Mouse (Mus musculus) midbrain, embryonic 12.5 days (tissue): ENCODE data around the gene Ccdc130. TPM values are rescaled to one million over a fixed set of nuclear protein-coding genes. Genes with fewer than 3 reads are reported as not detected.

ENCODE experiments used
- ATAC-seq: fragments of 200-750 bp; cut with Nextera tagmentation; 2 replicates; pipeline ENCODE4 v1.8.0; 2017; ENCODE audit warnings: low read depth, moderate TSS enrichment, moderate library complexity; ENCODE audit not compliant: low FRiP score
- H3K27ac ChIP-seq: fragments of 300-500 bp; sonication (generic); replicated peaks from 2 replicates; pipeline ENCODE4 v1.5.1; 2016; ENCODE audit warnings: mild to moderate bottlenecking
- H3K27me3 ChIP-seq: fragments of 300-500 bp; sonication (generic); 2 replicates; pipeline ENCODE4 v1.6.1; 2016; ENCODE audit warnings: mild to moderate bottlenecking
- H3K36me3 ChIP-seq: fragments of 300-500 bp; sonication (generic); 2 replicates; pipeline ENCODE4 v1.6.1; 2016
- H3K4me1 ChIP-seq: fragments of 300-500 bp; sonication (generic); 2 replicates; pipeline ENCODE4 v1.6.1; 2016
- H3K4me2 ChIP-seq: fragments of 300-500 bp; sonication (generic); replicated peaks from 2 replicates; pipeline ENCODE4 v1.6.1; 2016; ENCODE audit warnings: mild to moderate bottlenecking, moderate library complexity
- H3K4me3 ChIP-seq: fragments of 300-500 bp; sonication (generic); 2 replicates; pipeline ENCODE4 v1.5.1; 2016; ENCODE audit warnings: mild to moderate bottlenecking
- H3K9ac ChIP-seq: fragments of 300-500 bp; sonication (generic); replicated peaks from 2 replicates; pipeline ENCODE4 v1.6.1; 2016; ENCODE audit warnings: mild to moderate bottlenecking, moderate library complexity
- H3K9me3 ChIP-seq: fragments of 300-500 bp; sonication (generic); 2 replicates; pipeline ENCODE4 v1.6.1; 2016; ENCODE audit warnings: mild to moderate bottlenecking
- WGBS: fragments of 180-500 bp; shearing (Covaris S2); methylation state at CpG from one replicate; pipeline ENCODE4 v1.1.7; 2016; 5-methylcytosine and 5-hydroxymethylcytosine counted together
- microRNA counts: library from miRNA; unstranded; fragments of <30 nt; microRNA quantifications from one replicate; lab custom pipeline; 2017
- microRNA-seq: library from miRNA; unstranded; fragments of <30 nt; microRNA quantifications from one replicate; pipeline ENCODE4, GENCODE M21; 2017
- polyA plus RNA-seq: library from polyadenylated mRNA; unstranded; fragments of >200 nt; fragmentation: Nextera tagmentation; extraction: Ambion mirVana; gene quantifications from 2 replicates; pipeline ENCODE4 v1.2.1, GENCODE M21; 2016

Gene Ccdc130
- polyA plus RNA-seq, 1 experiment from 2014 or later, result 24.3 TPM

- 53% methylated on average over 32 of the region's 34 CpGs for WGBS
- peaks cover 24% of the 10 kb centered on the region for H3K4me1 ChIP-seq
- H3K9ac ChIP-seq, result no peak overlapping the region
- peak; percentile 59; the same call in 1 of the 2 replicates for ATAC-seq
- peak overlapping the region; percentile 3; the same call in 1 of the 2 replicates for H3K4me2 ChIP-seq
- H3K27me3 ChIP-seq, result no peaks in the 10 kb centered on the region
- H3K27ac ChIP-seq, result no peak overlapping the region
- peaks cover 51% of the 10 kb centered on the region for H3K36me3 ChIP-seq
- H3K4me3 ChIP-seq, result no peak overlapping the region
- no peaks in the 10 kb centered on the region for H3K9me3 ChIP-seq
These were observed 59.9 kb downstream of the Ccdc130 start for GRCm38 (mm10) chr8:84210167-84210791.

GRCm38 (mm10) chr8:84208381-84209380 is 61.5 kb downstream of the Ccdc130 start:
- Histone ChIP-seq H3K9me3 (no peaks in the 10 kb centered on the region), H3K4me1 (peaks cover 29% of the 10 kb centered on the region), H3K4me2 (no peak overlapping the region), H3K27ac (0 out of 2 replicates have a peak overlapping the region, but pooled peaks have one; percentile 16), H3K9ac (peak overlapping the region; percentile 37; the same call in 1 of the 2 replicates), H3K4me3 (no peak overlapping the region), H3K36me3 (peaks cover 35% of the 10 kb centered on the region), H3K27me3 (no peaks in the 10 kb centered on the region)
- 37% methylated on average over 17 of the region's 17 CpGs for WGBS
- ATAC-seq, result no peak

- peaks cover 38% of the 10 kb centered on the region for H3K4me1 ChIP-seq
- H3K4me3 ChIP-seq, result no peak overlapping the region
- H3K27ac ChIP-seq, result 0 out of 2 replicates have a peak overlapping the region, but pooled peaks have one; percentile 16
- no peaks in the 10 kb centered on the region for H3K9me3 ChIP-seq
- H3K9ac ChIP-seq, result no peak overlapping the region
- peaks cover 1% of the 10 kb centered on the region; the same call in 1 of the 2 replicates for H3K27me3 ChIP-seq
- WGBS, result 54% methylated on average over 7 of the region's 7 CpGs
- peaks cover 26% of the 10 kb centered on the region for H3K36me3 ChIP-seq
- ATAC-seq, result no peak
- H3K4me2 ChIP-seq, result no peak overlapping the region
These were observed 62.4 kb downstream of the Ccdc130 start for GRCm38 (mm10) chr8:84207811-84208210.

MicroRNAs encoded within 50 kb of the gene (microRNA counts, 519-probe panel; counts per million panel counts)
- 6,115 counts per million, percentile 64 among the panel's probes with 10 or more counts for microRNA mmu-miR-23a (lab: Ali Mortazavi, UCI)
- microRNA mmu-miR-27a (lab: Ali Mortazavi, UCI), result 6,952 counts per million, percentile 77 among the panel's probes with 10 or more counts

Small RNAs within 50 kb of the gene (microRNA-seq; reads per million reads assigned to microRNA genes)
- 5,047 reads per million, percentile 90 among the genes with 10 or more reads in this experiment for gene Mir23a
- not detected for gene Mir24-2
- gene Mir27a, result 96.1 reads per million, percentile 50 among the genes with 10 or more reads in this experiment
- not detected for gene Mir3074-2

Other genes starting within 250 kb of the Ccdc130 start
- gene Palm3, start 248.9 kb downstream of the Ccdc130 start, polyA plus RNA-seq, result 3.5 and 3.9 TPM in 2 replicates
- gene Il27ra, start 227.8 kb downstream of the Ccdc130 start, polyA plus RNA-seq, result 0.46 and 0.52 TPM in 2 replicates
- not detected in 2 replicates for gene Rln3, start 225.4 kb downstream of the Ccdc130 start, polyA plus RNA-seq
- 1.5 and 1.6 TPM in 2 replicates for gene Gm10643, start 205.2 kb downstream of the Ccdc130 start, polyA plus RNA-seq
- gene Rfx1, start 203.5 kb downstream of the Ccdc130 start, polyA plus RNA-seq, result 9.3 and 10.0 TPM in 2 replicates
- 20.5 and 22.1 TPM in 2 replicates for gene Dcaf15, start 165.6 kb downstream of the Ccdc130 start, polyA plus RNA-seq
- gene Podnl1, start 144.4 kb downstream of the Ccdc130 start, polyA plus RNA-seq, result 0.46 and 0.51 TPM in 2 replicates
- 19.0 and 19.5 TPM in 2 replicates for gene Cc2d1a, start 122.4 kb downstream of the Ccdc130 start, polyA plus RNA-seq
- gene 4930432K21Rik, start 122.4 kb downstream of the Ccdc130 start, polyA plus RNA-seq, result 2.4 TPM in 2 replicates
- 4.5 and 8.3 TPM in 2 replicates for gene Nanos3, start 85.2 kb downstream of the Ccdc130 start, polyA plus RNA-seq
- 55.3 and 55.7 TPM in 2 replicates for gene Zswim4, start 33.3 kb downstream of the Ccdc130 start, polyA plus RNA-seq
- gene D8Ertd738e, start 20.7 kb downstream of the Ccdc130 start, polyA plus RNA-seq, result 268 TPM in 2 replicates
- 61.0 and 63.6 TPM in 2 replicates for gene Mri1, start 13.1 kb downstream of the Ccdc130 start, polyA plus RNA-seq
- 14.0 and 15.0 TPM in 2 replicates for gene Cacna1a, start 118.1 kb upstream of the Ccdc130 start, polyA plus RNA-seq